Comparison of ENCODE assay signal across 11 mouse cellular contexts in genomic region chr16:40509146-40510030, GRCm38 (mm10).
DNase-seq lines count a peak whose midpoint lies in the region; ATAC-seq lines count a peak whose summit lies in the region.
"Had no signal": no experiment of that assay in that cellular context is flagged by ENCODE, and none has a peak within 500 bp of the region (broad histone marks: within the 10 kb centered on the region; RNA-seq: fewer than 3 reads in every experiment).

No protein-coding gene starts in this region.

- H3K4me3 ChIP-seq in hindbrain, embryonic 13.5 days = no peak overlapping the region
- H3K4me3 ChIP-seq in hindbrain, embryonic 10.5 days = no peak overlapping the region
- H3K4me3 ChIP-seq: heart, adult 2 months had no signal

- H3K27me3 ChIP-seq in hindbrain, embryonic 13.5 days = no peaks in the 10 kb centered on the region
- H3K27me3 ChIP-seq in hindbrain, embryonic 10.5 days (ENCODE audit: insufficient read depth, poor library complexity, severe bottlenecking) = no peaks in the 10 kb centered on the region
- H3K27me3 ChIP-seq: CH12.LX had no signal

- no peak overlapping the region for H3K27ac ChIP-seq in hindbrain, embryonic 13.5 days
- no peak overlapping the region for H3K27ac ChIP-seq in hindbrain, embryonic 10.5 days
- H3K27ac ChIP-seq: heart, adult 2 months had no signal

- ATAC-seq in hindbrain, embryonic 13.5 days (ENCODE audit: low FRiP score) = peak; percentile 82
- peak; percentile 80 for ATAC-seq in frontal cortex, adult (ENCODE audit: low TSS enrichment)

- H3K4me1 ChIP-seq in hindbrain, embryonic 13.5 days (replicated peaks) = peaks cover 5% of the 10 kb centered on the region
- H3K4me1 ChIP-seq in hindbrain, embryonic 10.5 days (replicated peaks) = no peaks in the 10 kb centered on the region

- 71% methylated on average over 7 of the region's 7 CpGs for WGBS in hindbrain, embryonic 13.5 days
- WGBS in hindbrain, embryonic 10.5 days = 81% methylated on average over 7 of the region's 7 CpGs

- no peaks in the 10 kb centered on the region for H3K9me3 ChIP-seq in hindbrain, embryonic 13.5 days
- H3K9me3 ChIP-seq in hindbrain, embryonic 10.5 days = no peaks in the 10 kb centered on the region

- H3K36me3 ChIP-seq in hindbrain, embryonic 13.5 days = no peaks in the 10 kb centered on the region
- H3K36me3 ChIP-seq in hindbrain, embryonic 10.5 days = no peaks in the 10 kb centered on the region

- no peak overlapping the region for H3K4me2 ChIP-seq in hindbrain, embryonic 13.5 days

- no peak for DNase-seq in hindbrain, embryonic 10.5 days (ENCODE audit: low spot score)
- peak; percentile 50 to 51 for DNase-seq in left cerebral cortex, postnatal 14 days (ENCODE audit: low spot score in 2 of 2)
- peak; percentile 81 to 86 for DNase-seq in right cerebral cortex, postnatal 10 days (ENCODE audit: low spot score in 2 of 2)
- DNase-seq in kidney, postnatal 14 days = no peak
- DNase-seq in urinary bladder, postnatal 14 days (ENCODE audit: low spot score) = no peak
- DNase-seq in spleen, adult 12 weeks (ENCODE audit: low spot score) = no peak
- DNase-seq: heart, adult 2 months; kidney, adult 2 months had no signal

- intact Hi-C loops in left cerebral cortex, postnatal 14 days (cut with DNase I) = no loop called here

- H3K9ac ChIP-seq in hindbrain, embryonic 13.5 days = no peak overlapping the region

Comparison
In these comparisons a context has a peak if more than half of its experiments do, and no peak if none do; other contexts are left out.
1. DNase-seq: peak in left cerebral cortex, postnatal 14 days (2 of 2) and right cerebral cortex, postnatal 10 days (2 of 2); none in hindbrain, embryonic 10.5 days (single experiment), kidney, postnatal 14 days (single experiment), urinary bladder, postnatal 14 days (single experiment) and spleen, adult 12 weeks (single experiment).